Mouse (Mus musculus) limb, embryonic 15.5 days (tissue): ENCODE measurements around the gene Lamtor3. TPM values are rescaled to one million over a fixed set of nuclear protein-coding genes. Genes with fewer than 3 reads are reported as not detected.

ENCODE experiments used
- ATAC-seq: fragments of 200-750 bp; cut with Nextera tagmentation; 2 replicates; pipeline ENCODE4 v1.8.0; 2017; ENCODE audit warnings: low read depth, moderate TSS enrichment; ENCODE audit not compliant: insufficient number of reproducible peaks, low FRiP score, low TSS enrichment
- H3K27ac ChIP-seq: fragments of 300-500 bp; sonication (generic); 2 replicates; pipeline ENCODE4 v1.5.1; 2015; ENCODE audit warnings: moderate library complexity, mild to moderate bottlenecking, inconsistent platforms
- H3K27me3 ChIP-seq: fragments of 300-500 bp; sonication (generic); 2 replicates; pipeline ENCODE4 v1.6.1; 2015; ENCODE audit warnings: inconsistent platforms
- H3K36me3 ChIP-seq: fragments of 300-500 bp; sonication (generic); 2 replicates; pipeline ENCODE4 v1.6.1; 2015; ENCODE audit warnings: inconsistent platforms
- H3K4me1 ChIP-seq: fragments of 300-500 bp; sonication (generic); 2 replicates; pipeline ENCODE4 v1.6.1; 2015; ENCODE audit warnings: inconsistent platforms
- H3K4me2 ChIP-seq: fragments of 300-500 bp; sonication (generic); 2 replicates; pipeline ENCODE4 v1.6.1; 2015; ENCODE audit warnings: mild to moderate bottlenecking, inconsistent platforms
- H3K4me3 ChIP-seq: fragments of 300-500 bp; sonication (generic); 2 replicates; pipeline ENCODE4 v1.5.1; 2015; ENCODE audit warnings: mild to moderate bottlenecking, inconsistent platforms
- H3K9ac ChIP-seq: fragments of 300-500 bp; sonication (generic); 2 replicates; pipeline ENCODE4 v1.6.1; 2015; ENCODE audit warnings: inconsistent platforms
- H3K9me3 ChIP-seq: fragments of 300-500 bp; sonication (generic); 2 replicates; pipeline ENCODE4 v1.6.1; 2016; ENCODE audit warnings: inconsistent platforms
- WGBS: fragments of 180-500 bp; shearing (Covaris S2); methylation state at CpG from one replicate; pipeline ENCODE4 v1.1.7; 2015; 5-methylcytosine and 5-hydroxymethylcytosine counted together
- polyA plus RNA-seq: library from polyadenylated mRNA; unstranded; fragments of >200 nt; fragmentation: Nextera tagmentation; extraction: Ambion mirVana; gene quantifications from 2 replicates; pipeline ENCODE4 v1.2.1, GENCODE M21; 2015

Lamtor3 gene
- polyA plus RNA-seq, 1 experiment from 2014 or later: 116 TPM

GRCm38 (mm10) chr3:137968105-137968819 is 50.0 kb downstream of the Lamtor3 start:
- ATAC-seq: no peak
- no peak overlapping the region for H3K9ac ChIP-seq
- WGBS: 85% methylated on average over 14 of the region's 14 CpGs

GRCm38 (mm10) chr3:137968820-137969486 is 50.6 kb downstream of the Lamtor3 start:
- H3K4me1 ChIP-seq: no peaks in the 10 kb centered on the region
- no peak for ATAC-seq
- WGBS: 80% methylated on average over 9 of the region's 9 CpGs

More at GRCm38 (mm10) chr3:137968105-137968819, 50.0 kb downstream of the Lamtor3 start:
- Histone ChIP-seq H3K4me2 (no peak overlapping the region), H3K4me3 (no peak overlapping the region), H3K4me1 (no peaks in the 10 kb centered on the region), H3K27me3 (no peaks in the 10 kb centered on the region), H3K27ac (no peak overlapping the region), H3K9me3 (no peaks in the 10 kb centered on the region), H3K36me3 (no peaks in the 10 kb centered on the region)

GRCm38 (mm10) chr3:137969951-137970350 is 51.6 kb downstream of the Lamtor3 start:
- WGBS: 51% methylated on average over 12 of the region's 12 CpGs
- H3K4me1 ChIP-seq: no peaks in the 10 kb centered on the region
- H3K27ac ChIP-seq: no peak overlapping the region
- H3K4me3 ChIP-seq: peak overlapping the region; percentile 12; the same call in 1 of the 2 replicates
- no peaks in the 10 kb centered on the region for H3K9me3 ChIP-seq
- no peak overlapping the region for H3K9ac ChIP-seq
- H3K36me3 ChIP-seq: no peaks in the 10 kb centered on the region
- H3K4me2 ChIP-seq: peak overlapping the region; percentile 17; the same call in 1 of the 2 replicates
- no peaks in the 10 kb centered on the region for H3K27me3 ChIP-seq
- no peak for ATAC-seq

More at GRCm38 (mm10) chr3:137968820-137969486, 50.6 kb downstream of the Lamtor3 start:
- Histone ChIP-seq H3K27me3 (no peaks in the 10 kb centered on the region), H3K4me3 (no peak overlapping the region), H3K9me3 (no peaks in the 10 kb centered on the region), H3K4me2 (no peak overlapping the region), H3K27ac (no peak overlapping the region), H3K9ac (no peak overlapping the region), H3K36me3 (no peaks in the 10 kb centered on the region)

GRCm38 (mm10) chr3:137972224-137972623 is 53.9 kb downstream of the Lamtor3 start:
- H3K4me2 ChIP-seq: no peak overlapping the region
- H3K36me3 ChIP-seq: no peaks in the 10 kb centered on the region
- 76% methylated on average over 5 of the region's 5 CpGs for WGBS
- H3K9ac ChIP-seq: no peak overlapping the region
- H3K27ac ChIP-seq: no peak overlapping the region
- no peak for ATAC-seq
- H3K4me3 ChIP-seq: no peak overlapping the region
- H3K4me1 ChIP-seq: peaks cover 3% of the 10 kb centered on the region; the same call in 1 of the 2 replicates
- H3K27me3 ChIP-seq: no peaks in the 10 kb centered on the region
- H3K9me3 ChIP-seq: no peaks in the 10 kb centered on the region

GRCm38 (mm10) chr3:137972989-137973388 is 54.7 kb downstream of the Lamtor3 start:
- Histone ChIP-seq H3K9me3 (no peaks in the 10 kb centered on the region), H3K27me3 (no peaks in the 10 kb centered on the region), H3K27ac (no peak overlapping the region), H3K9ac (no peak overlapping the region), H3K4me2 (no peak overlapping the region), H3K36me3 (no peaks in the 10 kb centered on the region), H3K4me3 (no peak overlapping the region), H3K4me1 (peaks cover 6% of the 10 kb centered on the region; the same call in 1 of the 2 replicates)
- WGBS: 93% methylated on average over 7 of the region's 7 CpGs
- ATAC-seq: no peak

- 49% methylated on average over 8 of the region's 8 CpGs for WGBS
- Histone ChIP-seq H3K4me3 (no peak overlapping the region), H3K9ac (no peak overlapping the region), H3K27ac (no peak overlapping the region), H3K27me3 (no peaks in the 10 kb centered on the region), H3K36me3 (no peaks in the 10 kb centered on the region), H3K4me2 (no peak overlapping the region), H3K4me1 (peaks cover 6% of the 10 kb centered on the region; the same call in 1 of the 2 replicates), H3K9me3 (no peaks in the 10 kb centered on the region)
- no peak for ATAC-seq
Observed at GRCm38 (mm10) chr3:137974306-137974705, 56.0 kb downstream of the Lamtor3 start.

- WGBS: 79% methylated on average over 7 of the region's 7 CpGs
- no peaks in the 10 kb centered on the region for H3K9me3 ChIP-seq
- no peak for ATAC-seq
Observed at GRCm38 (mm10) chr3:137975435-137975834, 57.1 kb downstream of the Lamtor3 start.

GRCm38 (mm10) chr3:137975856-137976423 is 57.6 kb downstream of the Lamtor3 start:
- no peaks in the 10 kb centered on the region for H3K36me3 ChIP-seq
- H3K27ac ChIP-seq: no peak overlapping the region
- no peak overlapping the region for H3K4me2 ChIP-seq
- no peak overlapping the region for H3K4me3 ChIP-seq
- ATAC-seq: no peak
- no peaks in the 10 kb centered on the region for H3K27me3 ChIP-seq
- WGBS: 89% methylated on average over 17 of the region's 17 CpGs
- H3K4me1 ChIP-seq: peaks cover 12% of the 10 kb centered on the region; the same call in 1 of the 2 replicates
- H3K9me3 ChIP-seq: no peaks in the 10 kb centered on the region
- H3K9ac ChIP-seq: no peak overlapping the region

More at GRCm38 (mm10) chr3:137975435-137975834, 57.1 kb downstream of the Lamtor3 start:
- no peak overlapping the region for H3K4me2 ChIP-seq
- no peaks in the 10 kb centered on the region for H3K36me3 ChIP-seq
- no peak overlapping the region for H3K27ac ChIP-seq
- peaks cover 10% of the 10 kb centered on the region; the same call in 1 of the 2 replicates for H3K4me1 ChIP-seq
- no peaks in the 10 kb centered on the region for H3K27me3 ChIP-seq
- H3K9ac ChIP-seq: no peak overlapping the region
- no peak overlapping the region for H3K4me3 ChIP-seq

GRCm38 (mm10) chr3:137976943-137977628 is 58.8 kb downstream of the Lamtor3 start:
- no peaks in the 10 kb centered on the region for H3K9me3 ChIP-seq
- no peaks in the 10 kb centered on the region for H3K27me3 ChIP-seq
- no peak overlapping the region for H3K9ac ChIP-seq
- no peak for ATAC-seq
- H3K4me1 ChIP-seq: peaks cover 18% of the 10 kb centered on the region; the same call in 1 of the 2 replicates
- no peaks in the 10 kb centered on the region for H3K36me3 ChIP-seq
- WGBS: 40% methylated on average over 9 of the region's 9 CpGs
- H3K27ac ChIP-seq: no peak overlapping the region
- H3K4me3 ChIP-seq: no peak overlapping the region
- H3K4me2 ChIP-seq: no peak overlapping the region

GRCm38 (mm10) chr3:137977629-137978041 is 59.3 kb downstream of the Lamtor3 start:
- Histone ChIP-seq H3K36me3 (no peaks in the 10 kb centered on the region), H3K9ac (no peak overlapping the region), H3K27me3 (no peaks in the 10 kb centered on the region), H3K9me3 (no peaks in the 10 kb centered on the region), H3K4me1 (peaks cover 18% of the 10 kb centered on the region; the same call in 1 of the 2 replicates), H3K4me3 (no peak overlapping the region), H3K27ac (no peak overlapping the region), H3K4me2 (no peak overlapping the region)
- ATAC-seq: no peak
- 51% methylated on average over 6 of the region's 6 CpGs for WGBS

GRCm38 (mm10) chr3:137978233-137978632 is 59.9 kb downstream of the Lamtor3 start:
- Histone ChIP-seq H3K27me3 (no peaks in the 10 kb centered on the region), H3K9ac (no peak overlapping the region), H3K36me3 (no peaks in the 10 kb centered on the region), H3K4me3 (no peak overlapping the region), H3K4me2 (no peak overlapping the region), H3K4me1 (peaks cover 18% of the 10 kb centered on the region; the same call in 1 of the 2 replicates), H3K27ac (no peak overlapping the region), H3K9me3 (no peaks in the 10 kb centered on the region)
- WGBS: 79% methylated on average over 5 of the region's 5 CpGs
- ATAC-seq: no peak
